Mouse (Mus musculus) cerebellum, adult 2 months (tissue): ENCODE results near the gene Gm13276.
"Not testable (repeated sequence)": the region's sequence is repeated elsewhere in the genome, so short reads cannot be mapped to it uniquely, and the experiment has no call there.

ENCODE experiments used
- CTCF ChIP-seq: fragments of 200-500 bp; IDR thresholded peaks from 2 replicates; pipeline ENCODE4 v1.5.1; 2011; ENCODE audit warnings: low read depth, mild to moderate bottlenecking, control low read depth, low read length, moderate library complexity, borderline replicate concordance; ENCODE audit not compliant: insufficient read depth
- POLR2A ChIP-seq: fragments of 200-500 bp; IDR thresholded peaks from 2 replicates; pipeline ENCODE4 v1.6.1; 2011; ENCODE audit warnings: low read length, control low read depth, borderline replicate concordance; ENCODE audit not compliant: insufficient read depth

DNA sequence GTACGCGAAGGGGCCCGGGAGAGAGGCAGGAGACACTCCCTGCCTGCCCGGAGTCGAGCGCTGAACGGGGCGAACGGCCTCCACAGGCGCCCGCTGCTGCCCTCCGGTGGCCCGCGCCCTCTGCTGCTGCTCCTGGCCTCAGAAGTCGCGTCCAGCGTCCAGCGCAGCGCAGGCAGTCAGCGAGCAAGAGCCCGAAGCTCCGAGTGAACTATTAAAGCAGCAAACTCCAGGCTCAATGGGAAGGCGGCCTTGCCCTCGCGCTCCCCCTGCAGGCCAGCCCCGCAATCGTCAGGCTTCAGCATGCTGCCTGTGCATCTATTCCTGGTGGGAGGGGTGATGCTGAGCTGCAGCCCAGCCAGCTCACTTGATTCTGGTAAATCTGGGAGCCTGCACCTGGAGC, at the start of gene Gm13276:
- TF ChIP-seq POLR2A, CTCF: not testable (repeated sequence)
